Mouse (Mus musculus): ENCODE measurements at regions not wholly inside any gene's neighbourhood (a gene's known extent, or its start where the extent isn't known, plus 50 kb on each side); places are given as distances from the start of the nearest gene placed in this dataset.

DNA sequence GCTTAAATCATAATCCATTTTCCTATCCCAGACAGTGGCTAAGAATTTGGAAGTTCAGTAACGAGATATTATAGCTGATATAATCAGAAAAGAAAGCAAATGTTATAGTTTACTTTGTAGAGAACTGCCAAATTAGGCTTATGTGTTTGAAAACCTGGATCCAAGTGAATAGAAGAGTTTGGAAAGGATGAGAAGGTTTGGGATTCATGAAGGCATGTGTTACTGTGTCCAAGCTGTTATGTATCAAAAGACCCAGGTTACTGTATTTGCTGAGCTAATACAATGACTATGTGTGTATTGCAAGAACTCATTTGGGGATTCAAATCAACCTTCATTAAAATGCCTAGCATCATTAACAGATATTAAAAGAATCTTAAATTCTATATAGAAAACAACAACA, 1135.9 kb upstream of the Prmt6 start:
- no peak for TF ChIP-seq CTCF (IDR thresholded peaks at IDR 0.05; ENCODE audit: borderline replicate concordance, extremely low read depth, insufficient read depth, insufficient read length)
- TF ChIP-seq POLR2A (IDR thresholded peaks at IDR 0.05; ENCODE audit: borderline replicate concordance, extremely low read depth, insufficient read depth, insufficient read length, poor library complexity, severe bottlenecking): no peak
